Mouse (Mus musculus) small intestine, adult 2 months (tissue): ENCODE results near the gene Fam169a.

Experiments
- CTCF ChIP-seq: fragments of 200-500 bp; IDR thresholded peaks from 2 replicates; pipeline ENCODE4 v1.5.1; 2012; ENCODE audit warnings: low read depth, mild to moderate bottlenecking, control low read depth, inconsistent platforms, low read length, moderate library complexity, mixed read lengths; ENCODE audit not compliant: insufficient replicate concordance, insufficient read length; ENCODE audit errors: extremely low read depth
- POLR2A ChIP-seq: fragments of 200-500 bp; IDR thresholded peaks from 2 replicates; pipeline ENCODE4 v1.6.1; 2012; ENCODE audit warnings: low read depth, mild to moderate bottlenecking, control low read depth, inconsistent platforms, low read length, moderate library complexity

DNA sequence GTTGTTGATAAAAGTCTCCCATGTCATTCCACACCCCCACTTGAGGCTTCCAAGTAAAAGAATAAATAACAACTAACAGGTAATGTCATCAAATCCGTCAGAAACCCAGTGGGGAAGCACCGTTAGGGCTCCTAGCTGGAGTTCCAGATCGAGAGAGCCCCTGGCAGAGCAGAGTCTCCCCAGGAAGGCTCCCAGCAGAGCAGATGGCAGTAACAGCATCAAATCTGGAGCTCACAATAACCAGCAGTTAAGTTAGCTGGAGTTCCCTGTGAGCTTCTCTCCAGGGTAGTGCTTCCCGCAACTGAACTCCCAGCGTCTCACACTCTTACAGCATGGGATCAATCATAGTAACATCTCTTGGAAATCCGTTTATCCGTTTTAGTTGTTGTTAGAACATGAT is 37.9 kb downstream of the Fam169a start:
- TF ChIP-seq CTCF, result no peak
- TF ChIP-seq POLR2A, result no peak
